Mouse (Mus musculus) intestine, embryonic 14.5 days (tissue): Measurements from ENCODE around the gene Slc23a4. TPM values are rescaled to one million over a fixed set of nuclear protein-coding genes. Genes with fewer than 3 reads are reported as not detected.

Experiments used
- ATAC-seq: fragments of 200-750 bp; cut with Nextera tagmentation; replicated peaks from 2 replicates; pipeline ENCODE4 v1.8.0; 2017; ENCODE audit warnings: low read depth, moderate number of reproducible peaks, moderate TSS enrichment, moderate library complexity; ENCODE audit not compliant: low FRiP score, low TSS enrichment
- DNase-seq: peaks from one replicate; pipeline ENCODE4 v3.0.0-alpha.2; 2018; ENCODE audit warnings: low spot score
- H3K27ac ChIP-seq: fragments of 300-500 bp; sonication (generic); 2 replicates; pipeline ENCODE4 v1.5.1; 2014; ENCODE audit warnings: low read depth, mild to moderate bottlenecking, control low read depth
- H3K27me3 ChIP-seq: fragments of 300-500 bp; sonication (generic); replicated peaks from 2 replicates; pipeline ENCODE4 v1.6.1; 2014; ENCODE audit warnings: low read length, control low read depth; ENCODE audit not compliant: control insufficient read depth, insufficient read depth
- H3K36me3 ChIP-seq: fragments of 300-500 bp; sonication (generic); 2 replicates; pipeline ENCODE4 v1.6.1; 2014; ENCODE audit warnings: low read length, control low read depth; ENCODE audit not compliant: control insufficient read depth, insufficient read depth
- H3K4me1 ChIP-seq: fragments of 300-500 bp; sonication (generic); replicated peaks from 2 replicates; pipeline ENCODE4 v1.6.1; 2014; ENCODE audit warnings: low read length, control low read depth, mixed read lengths; ENCODE audit not compliant: control insufficient read depth, insufficient read depth
- H3K4me2 ChIP-seq: fragments of 300-500 bp; sonication (generic); 2 replicates; pipeline ENCODE4 v1.6.1; 2014; ENCODE audit warnings: low read length
- H3K4me3 ChIP-seq: fragments of 300-500 bp; sonication (generic); 2 replicates; pipeline ENCODE4 v1.5.1; 2014; ENCODE audit warnings: low read depth, low read length, control low read depth, mixed read lengths
- H3K9ac ChIP-seq: fragments of 300-500 bp; sonication (generic); 2 replicates; pipeline ENCODE4 v1.6.1; 2014; ENCODE audit warnings: mild to moderate bottlenecking, low read length
- H3K9me3 ChIP-seq: fragments of 300-500 bp; sonication (generic); 2 replicates; pipeline ENCODE4 v1.6.1; 2016; ENCODE audit warnings: low read length, control low read depth; ENCODE audit not compliant: control insufficient read depth
- WGBS: fragments of 180-500 bp; shearing (Covaris S2); extraction: QIAGEN DNeasy Blood & Tissue Kit; methylation state at CpG from one replicate; pipeline ENCODE4 v1.1.7; 2014; 5-methylcytosine and 5-hydroxymethylcytosine counted together
- polyA plus RNA-seq: library from polyadenylated mRNA; unstranded; fragments of >200 nt; fragmentation: Nextera tagmentation; extraction: Ambion mirVana; gene quantifications from 2 replicates; pipeline ENCODE4 v1.2.1, GENCODE M21; 2014

Gene Slc23a4
- polyA plus RNA-seq, 1 experiment from 2014 or later, result 6.3 TPM

DNA sequence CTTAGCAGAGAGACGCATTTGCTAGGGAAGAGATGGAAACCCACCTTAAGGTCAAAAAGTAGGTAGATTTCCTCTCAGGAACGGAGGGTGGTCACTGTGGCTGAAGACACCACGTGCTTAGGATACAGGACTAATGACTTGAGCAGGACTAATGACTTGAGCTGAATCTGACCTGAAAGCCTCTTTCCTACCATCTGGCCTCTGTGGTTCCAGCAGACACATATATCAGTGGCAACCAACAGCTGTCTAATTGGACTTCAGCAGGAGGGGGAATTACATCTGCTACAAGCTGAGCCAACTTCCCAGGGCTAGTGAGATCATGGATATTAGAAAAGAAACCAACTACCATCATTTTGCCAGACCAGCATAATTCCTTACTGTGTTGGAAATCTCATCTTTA lies 8.9 kb downstream of the Slc23a4 start:
- Histone ChIP-seq H3K4me2 (no peak overlapping the region), H3K9me3 (no peaks in the 10 kb centered on the region), H3K27ac (no peak overlapping the region), H3K9ac (no peak overlapping the region), H3K27me3 (no peaks in the 10 kb centered on the region), H3K4me3 (no peak overlapping the region), H3K36me3 (no peaks in the 10 kb centered on the region), H3K4me1 (no peaks in the 10 kb centered on the region)
- ATAC-seq, result no peak
- DNase-seq, result no peak
- 82% methylated on average over 3 of the region's 3 CpGs for WGBS

DNA sequence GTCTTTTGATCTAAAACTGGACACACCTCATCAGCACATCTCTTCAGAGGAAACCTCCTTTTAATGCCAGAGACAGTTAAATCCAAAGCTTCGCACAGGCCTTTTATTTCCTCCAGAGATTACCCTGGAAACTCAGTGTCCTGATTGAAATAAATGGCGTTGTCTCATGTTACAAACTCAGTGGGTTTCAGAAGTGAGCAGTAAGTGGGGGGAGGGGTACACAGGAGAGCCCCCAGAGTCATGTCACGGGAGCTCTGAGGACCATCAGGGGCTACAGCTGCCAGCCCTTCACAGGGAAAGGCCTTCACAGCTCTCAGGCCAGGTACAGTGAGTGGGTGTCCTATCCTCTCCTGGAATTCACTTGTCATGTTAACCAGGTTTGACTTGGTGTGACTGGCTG lies 17.0 kb downstream of the Slc23a4 start:
- Histone ChIP-seq H3K9me3 (no peaks in the 10 kb centered on the region), H3K36me3 (no peaks in the 10 kb centered on the region), H3K4me3 (no peak overlapping the region), H3K27ac (no peak overlapping the region), H3K4me2 (no peak overlapping the region), H3K9ac (no peak overlapping the region), H3K4me1 (no peaks in the 10 kb centered on the region), H3K27me3 (no peaks in the 10 kb centered on the region)
- no peak for DNase-seq
- no peak for ATAC-seq
- 30% methylated on average over 3 of the region's 3 CpGs for WGBS

DNA sequence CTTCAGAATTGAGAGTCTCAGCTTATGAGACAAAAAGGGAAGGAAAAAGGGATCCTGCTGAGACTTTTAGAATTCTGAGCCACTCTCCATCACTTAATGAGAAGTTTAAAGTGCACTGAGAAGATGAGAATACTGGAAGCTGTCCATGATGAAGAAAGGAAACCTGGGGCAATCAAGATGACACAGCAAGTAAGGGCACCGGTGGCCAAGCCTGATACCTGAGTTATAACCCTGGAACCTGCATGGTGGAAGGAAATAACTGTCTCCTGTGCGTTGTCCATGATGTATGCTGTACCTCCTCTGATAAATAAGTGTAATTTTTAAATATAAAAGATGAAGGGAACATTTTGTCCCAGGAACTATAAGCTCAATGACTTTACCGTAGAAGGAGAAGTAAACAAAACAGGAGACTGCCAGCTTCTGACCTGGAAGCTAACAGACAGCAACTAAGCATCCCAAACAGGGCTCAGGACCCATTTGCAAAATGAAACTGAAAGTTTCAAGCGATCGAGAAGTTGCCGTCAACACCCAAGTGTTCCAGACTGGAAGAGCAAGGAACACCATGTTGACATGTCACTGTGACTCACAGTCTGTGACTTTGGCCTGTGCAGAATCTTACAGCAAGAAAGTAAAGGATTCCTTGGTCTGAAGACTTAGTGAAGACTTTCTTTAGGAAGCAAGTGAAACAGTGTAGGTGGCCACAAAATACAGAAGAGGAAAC lies 22.2 kb downstream of the Slc23a4 start:
- no peaks in the 10 kb centered on the region for H3K36me3 ChIP-seq
- no peak overlapping the region for H3K4me3 ChIP-seq
- H3K4me1 ChIP-seq, result no peaks in the 10 kb centered on the region
- no peak overlapping the region for H3K27ac ChIP-seq
- no peak for ATAC-seq
- H3K4me2 ChIP-seq, result no peak overlapping the region
- no peaks in the 10 kb centered on the region for H3K27me3 ChIP-seq
- H3K9ac ChIP-seq, result no peak overlapping the region
- no peaks in the 10 kb centered on the region for H3K9me3 ChIP-seq
- WGBS, result 78% methylated on average over 6 of the region's 6 CpGs
- DNase-seq, result no peak

DNA sequence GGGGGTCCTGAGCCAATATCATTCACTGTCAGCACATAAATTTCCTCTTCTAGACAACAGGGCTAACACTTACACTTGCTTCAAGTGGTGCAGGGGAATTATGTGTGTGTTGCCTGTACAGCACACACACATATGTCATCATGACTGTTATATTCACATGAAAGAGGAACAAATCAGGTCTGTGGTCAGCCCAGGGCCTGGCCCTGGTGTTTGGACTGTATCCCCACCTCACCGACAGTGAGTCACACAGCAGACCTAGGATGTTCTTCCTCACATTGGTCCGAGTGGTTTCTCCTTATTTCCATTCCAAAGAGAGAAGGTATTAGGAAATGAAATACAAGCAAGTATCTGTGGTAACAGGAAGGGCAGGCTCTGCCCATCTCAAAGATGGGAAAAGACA lies 23.7 kb downstream of the Slc23a4 start:
- H3K27me3 ChIP-seq, result no peaks in the 10 kb centered on the region
- H3K27ac ChIP-seq, result no peak overlapping the region
- WGBS, result 87% methylated on average over 2 of the region's 2 CpGs
- no peaks in the 10 kb centered on the region for H3K9me3 ChIP-seq
- H3K4me1 ChIP-seq, result no peaks in the 10 kb centered on the region
- DNase-seq, result no peak
- no peak overlapping the region for H3K4me3 ChIP-seq
- H3K36me3 ChIP-seq, result no peaks in the 10 kb centered on the region
- H3K4me2 ChIP-seq, result no peak overlapping the region
- H3K9ac ChIP-seq, result no peak overlapping the region
- ATAC-seq, result no peak

DNA sequence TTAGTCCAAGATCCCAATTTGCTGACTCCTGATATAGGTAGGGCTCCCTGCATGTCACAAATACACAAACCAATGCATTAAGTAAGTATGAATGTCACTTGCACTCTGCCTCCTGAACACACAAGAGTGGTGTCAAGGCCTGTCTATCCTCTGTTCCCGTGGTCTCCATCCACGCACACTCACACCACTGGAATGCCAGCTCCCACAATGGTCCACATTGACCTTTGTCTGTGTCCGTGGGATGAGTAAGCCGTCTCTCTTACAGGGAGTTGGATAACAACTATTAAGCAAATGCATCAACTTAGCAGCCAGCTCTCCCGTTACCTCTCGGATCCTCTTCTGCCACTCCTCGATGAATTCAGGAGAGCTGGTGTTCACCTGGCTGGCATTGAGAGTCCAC lies 29.1 kb downstream of the Slc23a4 start:
- H3K9ac ChIP-seq, result no peak overlapping the region
- no peaks in the 10 kb centered on the region for H3K27me3 ChIP-seq
- H3K27ac ChIP-seq, result no peak overlapping the region
- ATAC-seq (no peak), DNase-seq (no peak)
- no peaks in the 10 kb centered on the region for H3K4me1 ChIP-seq
- no peaks in the 10 kb centered on the region for H3K36me3 ChIP-seq
- no peak overlapping the region for H3K4me2 ChIP-seq
- no peaks in the 10 kb centered on the region for H3K9me3 ChIP-seq
- 89% methylated on average over 7 of the region's 7 CpGs for WGBS
- H3K4me3 ChIP-seq, result no peak overlapping the region

DNA sequence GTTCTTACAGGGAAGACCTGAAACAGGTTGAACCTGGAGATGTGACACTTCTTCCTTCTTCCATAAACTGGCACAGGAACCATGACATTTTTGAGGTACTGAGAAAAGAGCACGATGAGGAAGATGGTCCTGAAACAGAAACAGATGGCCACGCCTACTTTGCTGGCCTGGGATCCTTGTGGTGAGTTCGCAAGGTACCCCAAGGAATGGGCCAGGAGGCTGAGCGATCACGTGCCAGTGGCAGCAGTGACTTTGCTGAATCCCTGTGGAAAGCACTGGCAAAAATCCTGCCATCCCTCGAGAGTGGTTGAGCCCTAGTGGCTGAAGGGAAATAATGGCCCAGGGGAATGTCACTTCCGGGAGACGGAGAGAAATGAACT lies 32.4 kb downstream of the Slc23a4 start:
- no peaks in the 10 kb centered on the region for H3K36me3 ChIP-seq
- no peak overlapping the region for H3K4me3 ChIP-seq
- DNase-seq, result no peak
- peak overlapping the region; percentile 30 for H3K4me2 ChIP-seq
- no peaks in the 10 kb centered on the region for H3K4me1 ChIP-seq
- no peak overlapping the region for H3K27ac ChIP-seq
- no peak overlapping the region for H3K9ac ChIP-seq
- no peaks in the 10 kb centered on the region for H3K9me3 ChIP-seq
- H3K27me3 ChIP-seq, result no peaks in the 10 kb centered on the region
- no peak for ATAC-seq
- 39% methylated on average over 8 of the region's 8 CpGs for WGBS

DNA sequence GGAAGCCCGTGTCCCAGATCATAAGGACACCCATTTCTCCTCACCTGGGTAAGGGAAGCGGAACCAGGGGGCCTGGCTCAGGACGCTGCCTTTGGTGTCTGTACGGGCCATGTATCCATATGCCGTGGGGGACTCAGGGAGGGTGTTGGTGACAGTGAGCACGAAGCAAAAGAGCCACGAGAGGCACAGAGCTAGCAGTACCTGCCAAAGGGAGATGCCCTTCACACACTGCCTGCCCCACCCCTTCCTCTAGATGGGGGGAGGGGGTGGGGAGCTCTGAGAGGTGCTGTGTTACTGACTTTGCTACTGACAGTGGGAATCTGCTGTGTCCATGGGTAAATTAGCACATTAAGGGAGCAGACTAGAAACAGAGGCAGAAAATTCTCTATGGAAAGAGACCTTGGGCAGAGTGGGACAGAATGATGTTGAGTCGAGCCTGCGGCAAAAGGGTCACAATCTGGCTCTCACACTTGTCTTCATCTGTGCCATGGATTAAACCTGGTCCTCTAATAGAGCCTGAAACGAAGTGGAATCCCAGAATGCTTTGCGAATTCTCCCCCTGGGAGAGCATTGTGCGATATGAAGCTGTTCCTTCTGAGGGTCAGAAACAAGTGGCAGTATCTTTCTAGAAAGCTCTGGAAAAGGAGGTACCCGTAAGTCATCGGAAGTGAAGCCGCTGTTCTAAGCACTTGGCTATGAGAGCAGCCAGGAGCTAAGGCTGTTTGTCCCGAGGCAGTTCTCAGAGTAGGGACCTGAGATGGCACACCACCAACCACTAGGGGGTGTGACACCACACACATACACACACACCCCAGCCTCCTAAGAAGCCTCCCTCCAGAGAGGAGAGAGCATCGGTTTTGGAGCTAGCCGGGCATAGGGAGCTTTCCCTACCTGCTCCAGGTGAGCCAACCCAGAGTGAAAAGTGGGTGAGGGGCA lies 33.0 kb downstream of the Slc23a4 start:
- no peak overlapping the region for H3K9ac ChIP-seq
- 50% methylated on average over 18 of the region's 18 CpGs for WGBS
- H3K27me3 ChIP-seq, result no peaks in the 10 kb centered on the region
- peak; percentile 77; the same call in 1 of the 2 replicates for ATAC-seq
- H3K4me2 ChIP-seq, result peak overlapping the region; percentile 30
- no peak overlapping the region for H3K4me3 ChIP-seq
- DNase-seq, result peak; percentile 61
- H3K36me3 ChIP-seq, result no peaks in the 10 kb centered on the region
- H3K27ac ChIP-seq, result no peak overlapping the region
- no peaks in the 10 kb centered on the region for H3K4me1 ChIP-seq
- no peaks in the 10 kb centered on the region for H3K9me3 ChIP-seq

DNA sequence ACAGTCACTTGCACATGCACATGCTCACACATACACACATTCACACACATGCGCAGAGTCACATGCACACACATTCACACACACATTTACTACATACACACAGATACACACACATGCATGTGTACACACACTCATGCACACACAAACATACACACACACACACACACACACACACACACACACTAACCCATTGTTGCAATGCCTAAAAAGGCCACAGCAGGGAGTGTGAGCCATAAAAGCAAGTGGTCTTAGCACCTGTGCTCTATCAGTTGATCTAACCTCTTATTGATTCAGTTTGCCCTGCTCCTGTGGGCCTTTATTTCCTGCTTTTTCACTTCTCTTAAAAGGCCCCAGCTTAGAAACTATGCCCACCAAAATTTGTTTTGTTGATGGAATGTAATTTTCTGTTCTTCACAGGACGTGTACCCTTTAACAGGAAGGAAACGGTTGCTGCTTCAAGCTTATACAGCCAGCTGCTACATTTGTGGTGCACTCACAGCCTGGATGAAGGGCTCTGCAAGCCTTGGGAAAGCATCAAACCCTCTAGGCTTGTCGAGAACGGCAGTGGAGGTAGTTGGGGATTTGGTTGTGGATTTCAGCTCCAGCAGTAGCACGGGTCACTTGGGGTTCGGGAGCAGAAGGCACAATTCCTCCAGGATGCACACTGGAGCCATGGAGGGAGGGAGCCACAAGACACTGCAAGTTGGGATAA lies 36.1 kb downstream of the Slc23a4 start:
- H3K27me3 ChIP-seq, result no peaks in the 10 kb centered on the region
- no peak for ATAC-seq
- H3K9me3 ChIP-seq, result 0 out of 2 replicates have a peak, but pooled peaks cover 4% of the 10 kb centered on the region
- no peaks in the 10 kb centered on the region for H3K4me1 ChIP-seq
- no peak overlapping the region for H3K9ac ChIP-seq
- H3K4me3 ChIP-seq, result no peak overlapping the region
- WGBS, result 73% methylated on average over 7 of the region's 7 CpGs
- no peak overlapping the region for H3K27ac ChIP-seq
- DNase-seq, result no peak
- no peak overlapping the region for H3K4me2 ChIP-seq
- no peaks in the 10 kb centered on the region for H3K36me3 ChIP-seq
